Mouse (Mus musculus) cortical plate, adult 2 months (tissue): Measurements from ENCODE around the gene Ski.

Experiments
- CTCF ChIP-seq: fragments of 200-500 bp; IDR thresholded peaks from 2 replicates; pipeline ENCODE4 v1.5.1; 2011; ENCODE audit warnings: mild to moderate bottlenecking, control low read depth, low read length; ENCODE audit not compliant: insufficient read depth; ENCODE audit errors: extremely low read depth
- POLR2A ChIP-seq: fragments of 200-500 bp; IDR thresholded peaks from 2 replicates; pipeline ENCODE4 v1.6.1; 2011; ENCODE audit warnings: mild to moderate bottlenecking, low read length, control low read depth; ENCODE audit not compliant: insufficient read depth; ENCODE audit errors: extremely low read depth

GRCm38 (mm10) chr4:155130616-155131015 is 91.8 kb downstream of the Ski start:
- no peak for TF ChIP-seq CTCF
- no peak for TF ChIP-seq POLR2A
